Mouse (Mus musculus) bone marrow, adult 2 months (tissue): Measurements from ENCODE around the gene Sirt6.

Source experiments
- CTCF ChIP-seq: fragments of 200-500 bp; IDR thresholded peaks from 2 replicates; pipeline ENCODE4 v1.5.1; 2011; ENCODE audit warnings: low read length, control low read depth; ENCODE audit not compliant: control insufficient read depth, insufficient read depth
- POLR2A ChIP-seq: fragments of 200-500 bp; IDR thresholded peaks from 2 replicates; pipeline ENCODE4 v1.6.1; 2011; ENCODE audit warnings: low read depth, mild to moderate bottlenecking, control low read depth, low read length, borderline replicate concordance; ENCODE audit not compliant: control insufficient read depth

DNA sequence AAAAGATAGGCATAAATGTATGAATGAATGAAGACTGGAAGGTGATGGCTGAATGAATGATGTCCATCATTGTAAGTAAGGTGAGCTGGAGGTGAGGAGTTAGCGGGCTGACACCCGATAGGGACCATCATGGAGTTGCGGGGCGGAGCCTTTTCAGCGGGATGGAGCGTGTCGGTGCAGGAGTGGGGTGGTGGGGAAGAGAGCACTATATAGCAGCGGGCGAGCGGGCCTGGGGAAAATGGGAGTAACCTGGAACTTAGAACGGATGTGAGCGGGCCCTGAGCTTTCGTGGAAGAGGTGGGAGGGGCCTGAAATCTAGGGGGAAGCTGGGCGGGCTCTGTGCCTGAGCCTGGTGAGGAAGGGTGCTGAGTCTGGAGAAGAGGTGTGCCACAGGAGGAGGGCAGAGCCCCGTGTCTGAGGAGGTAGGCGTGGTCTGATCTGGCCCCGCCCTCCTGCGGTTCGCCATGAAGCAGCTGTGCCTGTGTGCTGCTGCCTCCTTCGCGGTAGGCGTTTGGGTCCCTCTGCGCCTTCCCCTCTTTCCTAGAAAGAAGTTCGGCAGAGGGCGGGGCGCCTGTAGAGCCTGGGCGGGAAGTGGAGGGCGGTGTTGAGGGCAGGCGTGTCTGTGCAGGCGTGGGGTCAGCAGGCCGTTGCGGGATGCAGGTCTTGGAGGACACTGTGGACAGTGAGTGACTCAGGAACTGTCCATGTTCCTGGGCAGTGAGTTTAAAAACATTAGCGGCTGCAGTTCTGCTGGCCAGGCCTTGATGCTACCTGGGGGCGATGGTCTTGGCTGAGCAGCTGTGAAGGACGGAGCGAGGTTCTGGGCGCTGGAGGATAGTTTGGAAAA is 5.9 kb upstream of the Sirt6 start:
- TF ChIP-seq CTCF (no peak), POLR2A (peak; percentile 32; the same call in 1 of the 2 replicates)
